Mouse (Mus musculus) E14TG2a.4 (cell line): Measurements from ENCODE around the gene Cog4.

Source experiments
- CTCF ChIP-seq: conservative IDR thresholded peaks from 2 replicates; pipeline ENCODE4 v1.5.1; 2014; ENCODE audit warnings: low read length
- NANOG ChIP-seq: IDR thresholded peaks from 2 replicates; pipeline ENCODE4 v1.6.1; 2014; ENCODE audit warnings: borderline replicate concordance, low read length, mixed read lengths
- POU5F1 ChIP-seq: IDR thresholded peaks from 2 replicates; pipeline ENCODE4 v1.6.1; 2014; ENCODE audit warnings: low read length, borderline replicate concordance

- no peak for TF ChIP-seq CTCF
- TF ChIP-seq NANOG = no peak
- no peak for TF ChIP-seq POU5F1
These were observed 4.3 kb upstream of the Cog4 start for GRCm38 (mm10) chr8:110842012-110842574.
